Mouse (Mus musculus) embryonic facial prominence, embryonic 13.5 days (tissue): ENCODE measurements around the gene Dnah11. TPM values are rescaled to one million over a fixed set of nuclear protein-coding genes. Genes with fewer than 3 reads are reported as not detected.

Experiments used
- ATAC-seq: fragments of 200-750 bp; cut with Nextera tagmentation; 2 replicates; pipeline ENCODE4 v1.8.0; 2017; ENCODE audit warnings: low read depth; ENCODE audit not compliant: insufficient number of reproducible peaks, insufficient read depth, low FRiP score, low TSS enrichment
- H3K27ac ChIP-seq: fragments of 300-500 bp; sonication (generic); 2 replicates; pipeline ENCODE4 v1.5.1; 2015; ENCODE audit warnings: moderate library complexity, mild to moderate bottlenecking, inconsistent platforms
- H3K27me3 ChIP-seq: fragments of 300-500 bp; sonication (generic); 2 replicates; pipeline ENCODE4 v1.6.1; 2015; ENCODE audit warnings: mild to moderate bottlenecking, inconsistent platforms
- H3K36me3 ChIP-seq: fragments of 300-500 bp; sonication (generic); 2 replicates; pipeline ENCODE4 v1.6.1; 2015; ENCODE audit warnings: mild to moderate bottlenecking, inconsistent platforms
- H3K4me1 ChIP-seq: fragments of 300-500 bp; sonication (generic); 2 replicates; pipeline ENCODE4 v1.6.1; 2015; ENCODE audit warnings: inconsistent platforms
- H3K4me2 ChIP-seq: fragments of 300-500 bp; sonication (generic); 2 replicates; pipeline ENCODE4 v1.6.1; 2015; ENCODE audit warnings: moderate library complexity, mild to moderate bottlenecking, inconsistent platforms
- H3K4me3 ChIP-seq: fragments of 300-500 bp; sonication (generic); 2 replicates; pipeline ENCODE4 v1.5.1; 2015; ENCODE audit warnings: mild to moderate bottlenecking, inconsistent platforms
- H3K9ac ChIP-seq: fragments of 300-500 bp; sonication (generic); 2 replicates; pipeline ENCODE4 v1.6.1; 2015; ENCODE audit warnings: mild to moderate bottlenecking, inconsistent platforms
- H3K9me3 ChIP-seq: fragments of 300-500 bp; sonication (generic); 2 replicates; pipeline ENCODE4 v1.6.1; 2016; ENCODE audit warnings: inconsistent platforms
- WGBS: fragments of 180-500 bp; shearing (Covaris S2); methylation state at CpG from one replicate; pipeline ENCODE4 v1.1.7; 2015; ENCODE audit warnings: mixed read lengths; 5-methylcytosine and 5-hydroxymethylcytosine counted together
- polyA plus RNA-seq: library from polyadenylated mRNA; unstranded; fragments of >200 nt; fragmentation: Nextera tagmentation; extraction: Ambion mirVana; gene quantifications from 2 replicates; pipeline ENCODE4 v1.2.1, GENCODE M21; 2015

The Dnah11 gene
- polyA plus RNA-seq, 1 experiment from 2014 or later: 0.22 TPM

DNA sequence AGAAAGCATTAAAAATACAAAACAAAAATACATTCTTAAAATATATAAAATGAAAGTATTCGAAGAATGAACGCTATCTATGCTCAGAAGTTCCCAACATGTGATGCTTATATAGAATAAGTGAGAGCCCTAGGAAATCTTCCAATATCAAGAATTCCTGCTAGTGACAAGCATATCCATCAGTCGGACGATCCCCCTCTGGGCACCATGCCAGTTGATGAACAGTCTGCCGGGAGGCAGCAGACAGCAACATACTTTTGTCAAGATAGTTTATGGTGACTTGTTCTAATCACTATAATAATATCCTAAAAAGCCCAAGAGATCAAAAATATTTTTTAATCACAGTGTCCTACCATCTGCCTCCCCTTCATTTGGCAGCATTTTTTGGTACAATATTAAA, 114.7 kb downstream of the Dnah11 start:
- Histone ChIP-seq H3K9me3 (no peaks in the 10 kb centered on the region), H3K27ac (no peak overlapping the region), H3K9ac (no peak overlapping the region), H3K4me3 (no peak overlapping the region), H3K4me2 (no peak overlapping the region), H3K4me1 (no peaks in the 10 kb centered on the region), H3K36me3 (no peaks in the 10 kb centered on the region), H3K27me3 (no peaks in the 10 kb centered on the region)
- 65% methylated on average over 5 of the region's 5 CpGs for WGBS
- no peak for ATAC-seq

DNA sequence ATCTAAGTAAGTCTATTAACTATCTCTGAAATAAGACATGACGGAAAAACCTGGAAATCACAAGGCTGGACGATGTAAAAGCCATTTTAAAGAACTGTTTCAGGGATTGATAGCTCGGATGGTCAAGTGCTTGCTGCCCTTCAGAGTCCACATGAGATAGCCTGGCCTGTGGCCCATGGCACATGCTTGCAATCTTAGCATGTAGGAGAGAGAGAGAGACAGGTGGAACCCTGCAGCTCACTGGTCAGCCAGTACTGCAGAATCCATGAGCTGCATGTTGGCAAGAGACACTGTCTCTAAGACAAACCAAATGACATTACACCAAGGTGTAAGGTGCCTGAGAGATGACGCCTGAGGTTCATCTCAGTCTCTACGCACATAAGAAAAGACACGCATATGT, 118.4 kb downstream of the Dnah11 start:
- no peak overlapping the region for H3K9ac ChIP-seq
- H3K4me2 ChIP-seq: no peak overlapping the region
- no peaks in the 10 kb centered on the region for H3K4me1 ChIP-seq
- H3K9me3 ChIP-seq: no peaks in the 10 kb centered on the region
- H3K36me3 ChIP-seq: no peaks in the 10 kb centered on the region
- H3K4me3 ChIP-seq: no peak overlapping the region
- 89% methylated on average over 6 of the region's 6 CpGs for WGBS
- no peak for ATAC-seq
- no peaks in the 10 kb centered on the region for H3K27me3 ChIP-seq
- no peak overlapping the region for H3K27ac ChIP-seq

- Histone ChIP-seq H3K36me3 (no peaks in the 10 kb centered on the region), H3K27ac (no peak overlapping the region), H3K4me1 (no peaks in the 10 kb centered on the region), H3K4me2 (no peak overlapping the region), H3K9me3 (no peaks in the 10 kb centered on the region), H3K4me3 (no peak overlapping the region), H3K9ac (no peak overlapping the region), H3K27me3 (no peaks in the 10 kb centered on the region)
- ATAC-seq: no peak
- 80% methylated on average over 9 of the region's 9 CpGs for WGBS
Observed at GRCm38 (mm10) chr12:118078434-118078989, 120.3 kb downstream of the Dnah11 start.

- Histone ChIP-seq H3K36me3 (no peaks in the 10 kb centered on the region), H3K4me3 (no peak overlapping the region), H3K9ac (no peak overlapping the region), H3K4me2 (no peak overlapping the region), H3K9me3 (no peaks in the 10 kb centered on the region), H3K27me3 (no peaks in the 10 kb centered on the region), H3K27ac (no peak overlapping the region), H3K4me1 (no peaks in the 10 kb centered on the region)
- WGBS: 86% methylated on average over 3 of the region's 3 CpGs
- no peak for ATAC-seq
Observed at GRCm38 (mm10) chr12:118076802-118077201, 122.0 kb downstream of the Dnah11 start.

GRCm38 (mm10) chr12:118072181-118072872, 126.5 kb downstream of the Dnah11 start:
- 67% methylated on average over 3 of the region's 3 CpGs for WGBS
- Histone ChIP-seq H3K4me2 (no peak overlapping the region), H3K9ac (no peak overlapping the region), H3K4me1 (no peaks in the 10 kb centered on the region), H3K4me3 (no peak overlapping the region), H3K27me3 (no peaks in the 10 kb centered on the region), H3K9me3 (no peaks in the 10 kb centered on the region), H3K27ac (no peak overlapping the region), H3K36me3 (no peaks in the 10 kb centered on the region)
- no peak for ATAC-seq

GRCm38 (mm10) chr12:118071667-118072066, 127.2 kb downstream of the Dnah11 start:
- no peaks in the 10 kb centered on the region for H3K27me3 ChIP-seq
- no peak overlapping the region for H3K4me3 ChIP-seq
- WGBS: 83% methylated on average over 1 of the region's 1 CpGs
- no peak overlapping the region for H3K27ac ChIP-seq
- no peak overlapping the region for H3K9ac ChIP-seq
- H3K36me3 ChIP-seq: no peaks in the 10 kb centered on the region
- H3K4me2 ChIP-seq: no peak overlapping the region
- H3K9me3 ChIP-seq: no peaks in the 10 kb centered on the region
- ATAC-seq: no peak
- no peaks in the 10 kb centered on the region for H3K4me1 ChIP-seq

GRCm38 (mm10) chr12:118068785-118069184, 130.1 kb downstream of the Dnah11 start:
- H3K36me3 ChIP-seq: no peaks in the 10 kb centered on the region
- H3K27ac ChIP-seq: no peak overlapping the region
- 83% methylated on average over 4 of the region's 4 CpGs for WGBS
- no peak overlapping the region for H3K4me3 ChIP-seq
- H3K4me2 ChIP-seq: no peak overlapping the region
- no peak for ATAC-seq
- H3K9ac ChIP-seq: no peak overlapping the region
- H3K4me1 ChIP-seq: no peaks in the 10 kb centered on the region
- no peaks in the 10 kb centered on the region for H3K9me3 ChIP-seq
- H3K27me3 ChIP-seq: no peaks in the 10 kb centered on the region

GRCm38 (mm10) chr12:118062343-118062742, 136.5 kb downstream of the Dnah11 start:
- Histone ChIP-seq H3K9me3 (no peaks in the 10 kb centered on the region), H3K27ac (no peak overlapping the region), H3K4me2 (no peak overlapping the region), H3K36me3 (no peaks in the 10 kb centered on the region), H3K9ac (no peak overlapping the region), H3K4me1 (no peaks in the 10 kb centered on the region), H3K4me3 (no peak overlapping the region), H3K27me3 (no peaks in the 10 kb centered on the region)
- WGBS: 86% methylated on average over 6 of the region's 6 CpGs
- no peak for ATAC-seq

DNA sequence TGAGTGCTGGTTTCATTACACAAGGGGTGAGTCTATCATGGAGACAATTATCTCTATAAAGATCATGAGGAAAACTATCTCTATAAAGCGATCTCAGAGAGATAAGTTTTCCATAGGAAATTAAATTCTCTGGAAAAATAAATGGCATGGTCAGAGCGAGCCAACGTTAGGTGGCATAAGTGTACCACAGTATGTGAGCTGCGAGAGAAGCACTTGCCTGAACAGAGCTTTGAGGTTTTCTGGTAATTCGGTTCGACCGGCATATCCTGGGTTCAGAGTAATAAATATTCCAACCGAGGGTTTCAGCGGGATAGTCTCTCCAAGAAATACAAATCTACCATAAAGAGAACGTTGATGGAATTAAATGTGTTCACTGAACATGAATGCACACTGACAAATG, 142.0 kb downstream of the Dnah11 start:
- H3K36me3 ChIP-seq: no peaks in the 10 kb centered on the region
- no peaks in the 10 kb centered on the region for H3K27me3 ChIP-seq
- H3K4me3 ChIP-seq: no peak overlapping the region
- H3K9ac ChIP-seq: no peak overlapping the region
- ATAC-seq: no peak
- H3K4me2 ChIP-seq: no peak overlapping the region
- H3K4me1 ChIP-seq: no peaks in the 10 kb centered on the region
- H3K9me3 ChIP-seq: no peaks in the 10 kb centered on the region
- 70% methylated on average over 10 of the region's 10 CpGs for WGBS
- no peak overlapping the region for H3K27ac ChIP-seq

GRCm38 (mm10) chr12:118045381-118045780, 153.5 kb downstream of the Dnah11 start:
- Histone ChIP-seq H3K4me2 (no peak overlapping the region), H3K27ac (no peak overlapping the region), H3K9ac (no peak overlapping the region), H3K4me3 (no peak overlapping the region), H3K9me3 (no peaks in the 10 kb centered on the region), H3K27me3 (no peaks in the 10 kb centered on the region), H3K4me1 (no peaks in the 10 kb centered on the region), H3K36me3 (no peaks in the 10 kb centered on the region)
- 78% methylated on average over 4 of the region's 4 CpGs for WGBS
- ATAC-seq: no peak

DNA sequence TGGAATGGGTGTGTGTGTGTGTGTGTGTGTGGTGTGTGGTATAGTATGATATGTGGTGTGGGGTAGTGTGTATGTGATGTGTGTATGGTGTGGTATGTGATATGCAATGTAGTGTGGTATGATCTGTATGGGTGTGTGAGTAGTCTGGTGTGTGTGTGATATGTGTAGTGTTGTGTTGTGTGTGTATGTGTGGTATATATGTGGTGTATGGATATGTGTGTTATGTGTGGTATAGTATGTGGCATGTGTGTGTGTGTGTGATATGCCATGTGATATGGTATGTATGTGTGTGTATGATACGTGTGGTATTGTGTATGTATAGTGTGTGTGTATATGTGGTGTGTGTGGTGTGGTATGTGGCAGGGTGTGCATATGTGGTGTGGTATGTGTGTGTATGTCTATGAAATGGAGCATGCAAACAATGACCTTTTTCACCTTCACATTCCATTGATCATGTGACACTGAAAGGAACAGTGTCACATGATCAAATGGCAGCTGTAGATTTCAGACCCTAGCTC, 155.7 kb downstream of the Dnah11 start:
- Histone ChIP-seq H3K36me3 (no peaks in the 10 kb centered on the region), H3K27ac (no peak overlapping the region), H3K4me1 (no peaks in the 10 kb centered on the region), H3K27me3 (no peaks in the 10 kb centered on the region), H3K4me3 (no peak overlapping the region), H3K9ac (no peak overlapping the region), H3K9me3 (no peaks in the 10 kb centered on the region), H3K4me2 (no peak overlapping the region)
- 89% methylated on average over 1 of the region's 1 CpGs for WGBS
- peak; percentile 64; the same call in 1 of the 2 replicates for ATAC-seq

DNA sequence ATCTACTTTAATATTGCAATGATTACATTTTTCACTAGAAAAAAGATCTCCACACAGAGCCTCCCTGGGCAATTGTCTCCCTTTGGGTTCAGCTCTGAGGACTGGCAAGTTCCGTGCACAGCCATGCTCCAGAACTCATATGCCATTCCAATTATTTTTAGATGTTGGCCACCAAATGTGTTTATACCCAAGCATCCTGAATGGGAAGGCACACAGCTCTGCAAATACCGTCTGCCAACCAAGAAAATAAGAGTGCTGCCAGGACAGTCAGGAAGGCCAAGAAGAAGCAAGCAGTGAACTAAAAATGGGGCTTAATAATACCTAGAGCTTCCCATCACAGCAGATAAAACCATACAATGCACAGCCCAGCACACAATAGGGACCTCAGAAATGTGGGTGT, 156.6 kb downstream of the Dnah11 start:
- Histone ChIP-seq H3K4me2 (no peak overlapping the region), H3K9ac (no peak overlapping the region), H3K36me3 (no peaks in the 10 kb centered on the region), H3K4me1 (no peaks in the 10 kb centered on the region), H3K27ac (no peak overlapping the region), H3K27me3 (no peaks in the 10 kb centered on the region), H3K4me3 (no peak overlapping the region), H3K9me3 (no peaks in the 10 kb centered on the region)
- 78% methylated on average over 2 of the region's 2 CpGs for WGBS
- ATAC-seq: no peak
